Mouse (Mus musculus) monocyte, adult 5-6 weeks (primary cell): ENCODE data around the gene Tmprss2. TPM values are rescaled to one million over a fixed set of nuclear protein-coding genes. Genes with fewer than 3 reads are reported as not detected.

ENCODE experiments used
- total RNA-seq: library from RNA; stranded (forward); fragments of 200-1000, 200-491, 200-594 nt; gene quantifications from 3 replicates; pipeline ENCODE4 v1.2.3, GENCODE M21; 2017

The Tmprss2 gene
- total RNA-seq, 1 experiment from 2014 or later, result not detected

Other genes with a start within 250 kb of the Tmprss2 start
- gene Mx1, start 148.3 kb downstream of the Tmprss2 start, total RNA-seq, result 49.8 to 87.2 TPM (median 71.7 TPM) in 3 replicates
- gene Fam3b, start 96.4 kb downstream of the Tmprss2 start, total RNA-seq, result 0.96 TPM in 1 of 3 replicates, not detected in the others
- gene Ripk4, start 152.6 kb upstream of the Tmprss2 start, total RNA-seq, result not detected in 3 replicates
- gene Prdm15, start 240.7 kb upstream of the Tmprss2 start, total RNA-seq, result 10.3 to 24.3 TPM (median 22.0 TPM) in 3 replicates